Mouse (Mus musculus) frontal cortex, postnatal 10 days (tissue): Measurements from ENCODE around the gene Ina.

Source experiments
- DNase-seq, 2 experiments: peaks; one replicate each; pipeline ENCODE4 v3.0.0; 2022; ENCODE audit warnings: low spot score in 2 of 2, mixed read lengths in 1 of 2

Ina gene

GRCm38 (mm10) chr19:47014159-47014446 lies 395 bp upstream of the Ina start:
- no peak for DNase-seq

GRCm38 (mm10) chr19:47015396-47015795 lies 898 bp downstream of the Ina start:
- DNase-seq, result no peak

- no peak for DNase-seq
Measured at GRCm38 (mm10) chr19:47015965-47016364, 1.5 kb downstream of the Ina start.

GRCm38 (mm10) chr19:47016487-47016886 lies 2.0 kb downstream of the Ina start:
- peak in 1 of 2 experiments; percentile 44 for DNase-seq

- DNase-seq, result no peak
Measured at GRCm38 (mm10) chr19:47017831-47018230, 3.3 kb downstream of the Ina start.

GRCm38 (mm10) chr19:47018330-47018729 lies 3.8 kb downstream of the Ina start:
- no peak for DNase-seq

GRCm38 (mm10) chr19:47019326-47019725 lies 4.8 kb downstream of the Ina start:
- no peak for DNase-seq

GRCm38 (mm10) chr19:47022709-47023108 lies 8.2 kb downstream of the Ina start:
- no peak for DNase-seq

- no peak for DNase-seq
Measured at GRCm38 (mm10) chr19:47023546-47023945, 9.0 kb downstream of the Ina start.

GRCm38 (mm10) chr19:47024954-47025353 lies 10.5 kb downstream of the Ina start:
- no peak for DNase-seq

GRCm38 (mm10) chr19:47026513-47026912 lies 12.0 kb downstream of the Ina start:
- DNase-seq, result no peak

- no peak for DNase-seq
Measured at GRCm38 (mm10) chr19:47029796-47030195, 15.3 kb downstream of the Ina start.

GRCm38 (mm10) chr19:47031770-47032169 lies 17.3 kb downstream of the Ina start:
- no peak for DNase-seq

- DNase-seq, result no peak
Measured at GRCm38 (mm10) chr19:47034916-47035315, 20.4 kb downstream of the Ina start.

- no peak for DNase-seq
Measured at GRCm38 (mm10) chr19:47036596-47036995, 22.1 kb downstream of the Ina start.

- no peak for DNase-seq
Measured at GRCm38 (mm10) chr19:47040720-47041473, 26.4 kb downstream of the Ina start.

- DNase-seq, result no peak
Measured at GRCm38 (mm10) chr19:47043608-47044007, 29.1 kb downstream of the Ina start.

GRCm38 (mm10) chr19:47046343-47046742 lies 31.8 kb downstream of the Ina start:
- no peak for DNase-seq

- no peak for DNase-seq
Measured at GRCm38 (mm10) chr19:47047236-47047833, 32.8 kb downstream of the Ina start.

- no peak for DNase-seq
Measured at GRCm38 (mm10) chr19:47049061-47049460, 34.6 kb downstream of the Ina start.

GRCm38 (mm10) chr19:47049840-47050239 lies 35.3 kb downstream of the Ina start:
- DNase-seq, result no peak

- DNase-seq, result peak; percentile 53 to 80
Measured at GRCm38 (mm10) chr19:47050271-47051032, 36.0 kb downstream of the Ina start, which contains the start of gene Pcgf6. TSS of gene Pcgf6 (minus strand) at chr19:47050906.

- no peak for DNase-seq
Measured at GRCm38 (mm10) chr19:47052927-47053326, 38.4 kb downstream of the Ina start.
